Mouse (Mus musculus) forebrain, embryonic 15.5 days (tissue): ENCODE results near the gene Hecw1. TPM values are rescaled to one million over a fixed set of nuclear protein-coding genes. Genes with fewer than 3 reads are reported as not detected.

Experiments used
- ATAC-seq: fragments of 200-750 bp; cut with Nextera tagmentation; replicated peaks from 2 replicates; pipeline ENCODE4 v1.8.0; 2017; ENCODE audit warnings: mild to moderate bottlenecking, moderate TSS enrichment, moderate library complexity
- H3K27ac ChIP-seq: fragments of 300-500 bp; sonication (generic); replicated peaks from 2 replicates; pipeline ENCODE4 v1.5.1; 2015; ENCODE audit warnings: mild to moderate bottlenecking, inconsistent platforms
- H3K27me3 ChIP-seq: fragments of 300-500 bp; sonication (generic); 2 replicates; pipeline ENCODE4 v1.6.1; 2015; ENCODE audit warnings: inconsistent platforms
- H3K36me3 ChIP-seq: fragments of 300-500 bp; sonication (generic); 2 replicates; pipeline ENCODE4 v1.6.1; 2015; ENCODE audit warnings: mild to moderate bottlenecking, inconsistent platforms
- H3K4me1 ChIP-seq: fragments of 300-500 bp; sonication (generic); 2 replicates; pipeline ENCODE4 v1.6.1; 2015; ENCODE audit warnings: inconsistent platforms
- H3K4me2 ChIP-seq: fragments of 300-500 bp; sonication (generic); replicated peaks from 2 replicates; pipeline ENCODE4 v1.6.1; 2015; ENCODE audit warnings: mild to moderate bottlenecking, inconsistent platforms
- H3K4me3 ChIP-seq: fragments of 300-500 bp; sonication (generic); 2 replicates; pipeline ENCODE4 v1.5.1; 2015; ENCODE audit warnings: mild to moderate bottlenecking, inconsistent platforms
- H3K9ac ChIP-seq: fragments of 300-500 bp; sonication (generic); replicated peaks from 2 replicates; pipeline ENCODE4 v1.6.1; 2015; ENCODE audit warnings: mild to moderate bottlenecking, inconsistent platforms
- H3K9me3 ChIP-seq: fragments of 300-500 bp; sonication (generic); 2 replicates; pipeline ENCODE4 v1.6.1; 2016; ENCODE audit warnings: inconsistent platforms
- WGBS: fragments of 180-500 bp; shearing (Covaris S2); methylation state at CpG from one replicate; pipeline ENCODE4 v1.1.7; 2015; ENCODE audit warnings: mixed read lengths; 5-methylcytosine and 5-hydroxymethylcytosine counted together
- polyA plus RNA-seq: library from polyadenylated mRNA; unstranded; fragments of >200 nt; fragmentation: Nextera tagmentation; extraction: Ambion mirVana; gene quantifications from 2 replicates; pipeline ENCODE4 v1.2.1, GENCODE M21; 2015

Hecw1 gene
- 42.5 and 46.5 TPM in 2 replicates for polyA plus RNA-seq

DNA sequence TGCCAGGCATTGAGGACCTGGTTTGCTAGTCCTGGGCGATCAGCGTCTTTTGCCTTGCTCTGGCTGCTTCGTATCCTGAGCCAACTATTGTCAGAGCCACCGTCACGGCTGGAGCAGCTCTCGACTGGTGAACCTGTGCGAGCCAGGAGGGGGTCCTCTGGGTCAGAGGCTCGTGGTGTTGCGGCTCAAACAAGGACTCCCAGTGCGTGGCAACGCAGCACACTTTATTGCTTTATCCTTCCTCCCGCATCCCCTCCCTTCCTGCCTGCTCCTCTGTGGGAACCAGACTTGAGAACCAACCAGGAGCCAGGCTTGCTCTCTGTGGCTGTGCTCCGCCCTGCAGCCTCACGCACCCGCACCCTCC, at the start of gene Hecw1:
Gene Hecw1, minus strand, starts transcription at position 323 of the 364 bp plus-strand sequence.
- peak; percentile 94 for ATAC-seq
- Histone ChIP-seq H3K9ac (peak within 1 kb of the TSS; percentile 78), H3K9me3 (no peaks in the 10 kb centered on the region), H3K27me3 (no peaks in the 10 kb centered on the region), H3K4me1 (peaks cover 30% of the 10 kb centered on the region), H3K36me3 (no peaks in the 10 kb centered on the region), H3K4me3 (peak within 1 kb of the TSS; percentile 79), H3K4me2 (peak within 1 kb of the TSS; percentile 59), H3K27ac (peak within 1 kb of the TSS; percentile 93)
- under 1% methylated on average over 15 of the region's 15 CpGs for WGBS

DNA sequence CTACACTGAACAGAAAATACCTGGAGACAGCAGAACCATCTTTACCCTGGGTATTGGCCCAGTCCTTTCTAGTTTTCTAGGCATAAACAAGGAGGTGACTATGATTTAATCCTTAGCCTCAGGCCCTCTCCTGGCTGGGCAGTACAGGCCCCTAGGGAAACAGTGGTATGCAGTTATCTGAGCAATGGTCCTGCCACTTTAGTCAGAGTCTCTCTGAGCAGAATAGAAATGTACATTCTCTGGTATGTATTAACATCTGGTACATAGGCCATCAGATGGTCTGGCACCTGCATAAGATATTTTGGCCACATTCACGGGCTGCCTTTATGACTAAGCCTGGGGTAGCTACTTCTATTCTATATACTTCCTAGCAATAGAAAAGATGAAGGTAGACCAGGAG, 38.3 kb upstream of the Hecw1 start:
- Histone ChIP-seq H3K9ac (no peak overlapping the region), H3K9me3 (no peaks in the 10 kb centered on the region), H3K4me1 (no peaks in the 10 kb centered on the region), H3K27ac (no peak overlapping the region), H3K36me3 (no peaks in the 10 kb centered on the region), H3K4me2 (no peak overlapping the region), H3K4me3 (no peak overlapping the region), H3K27me3 (no peaks in the 10 kb centered on the region)
- no peak for ATAC-seq
- WGBS, result 85% methylated on average over 1 of the region's 1 CpGs

DNA sequence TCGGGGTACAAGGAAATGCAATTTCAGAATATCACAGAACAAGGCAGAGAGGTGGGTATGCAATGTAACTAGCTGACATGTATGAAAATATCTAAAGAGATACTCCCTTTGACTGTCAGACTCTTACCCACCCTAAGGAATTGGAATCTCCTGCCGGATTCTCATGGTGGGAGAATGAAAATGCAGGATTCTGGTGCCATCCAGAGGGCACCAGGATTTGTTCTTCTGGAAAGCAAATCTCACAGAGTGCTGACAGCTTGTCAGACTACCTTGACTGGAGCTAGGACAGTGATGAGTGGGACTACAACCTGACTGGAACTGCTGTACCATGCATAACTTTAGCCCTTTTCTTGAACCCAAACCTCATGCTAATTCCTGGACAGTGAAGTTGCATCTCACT, 29.6 kb upstream of the Hecw1 start:
- Histone ChIP-seq H3K4me2 (no peak overlapping the region), H3K9me3 (no peaks in the 10 kb centered on the region), H3K27ac (no peak overlapping the region), H3K9ac (no peak overlapping the region), H3K4me3 (no peak overlapping the region), H3K36me3 (no peaks in the 10 kb centered on the region), H3K4me1 (no peaks in the 10 kb centered on the region), H3K27me3 (no peaks in the 10 kb centered on the region)
- 86% methylated on average over 2 of the region's 2 CpGs for WGBS
- ATAC-seq, result no peak

DNA sequence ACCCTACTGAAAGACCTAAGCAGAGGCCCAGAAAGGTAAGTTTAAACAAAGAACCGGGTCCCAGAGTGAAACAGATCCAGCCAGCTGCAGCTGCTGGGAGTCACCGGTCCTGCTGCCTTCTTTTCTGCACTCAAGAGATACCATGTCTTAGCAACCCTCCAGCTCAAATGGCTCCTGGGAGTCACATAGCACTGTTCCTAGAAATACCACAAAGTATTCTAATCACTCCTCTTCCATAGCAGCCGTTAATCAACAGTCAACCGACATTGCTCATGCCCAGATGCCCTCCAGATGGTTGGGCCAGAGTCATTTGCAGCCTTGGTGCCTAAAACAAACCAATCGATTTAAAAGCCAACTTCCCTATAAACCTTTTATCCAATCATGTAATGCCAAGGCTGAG, 19.8 kb upstream of the Hecw1 start:
- no peak for ATAC-seq
- H3K9me3 ChIP-seq, result no peaks in the 10 kb centered on the region
- no peaks in the 10 kb centered on the region for H3K36me3 ChIP-seq
- no peak overlapping the region for H3K27ac ChIP-seq
- no peak overlapping the region for H3K4me2 ChIP-seq
- no peak overlapping the region for H3K4me3 ChIP-seq
- no peak overlapping the region for H3K9ac ChIP-seq
- no peaks in the 10 kb centered on the region for H3K4me1 ChIP-seq
- H3K27me3 ChIP-seq, result no peaks in the 10 kb centered on the region
- 86% methylated on average over 5 of the region's 5 CpGs for WGBS

DNA sequence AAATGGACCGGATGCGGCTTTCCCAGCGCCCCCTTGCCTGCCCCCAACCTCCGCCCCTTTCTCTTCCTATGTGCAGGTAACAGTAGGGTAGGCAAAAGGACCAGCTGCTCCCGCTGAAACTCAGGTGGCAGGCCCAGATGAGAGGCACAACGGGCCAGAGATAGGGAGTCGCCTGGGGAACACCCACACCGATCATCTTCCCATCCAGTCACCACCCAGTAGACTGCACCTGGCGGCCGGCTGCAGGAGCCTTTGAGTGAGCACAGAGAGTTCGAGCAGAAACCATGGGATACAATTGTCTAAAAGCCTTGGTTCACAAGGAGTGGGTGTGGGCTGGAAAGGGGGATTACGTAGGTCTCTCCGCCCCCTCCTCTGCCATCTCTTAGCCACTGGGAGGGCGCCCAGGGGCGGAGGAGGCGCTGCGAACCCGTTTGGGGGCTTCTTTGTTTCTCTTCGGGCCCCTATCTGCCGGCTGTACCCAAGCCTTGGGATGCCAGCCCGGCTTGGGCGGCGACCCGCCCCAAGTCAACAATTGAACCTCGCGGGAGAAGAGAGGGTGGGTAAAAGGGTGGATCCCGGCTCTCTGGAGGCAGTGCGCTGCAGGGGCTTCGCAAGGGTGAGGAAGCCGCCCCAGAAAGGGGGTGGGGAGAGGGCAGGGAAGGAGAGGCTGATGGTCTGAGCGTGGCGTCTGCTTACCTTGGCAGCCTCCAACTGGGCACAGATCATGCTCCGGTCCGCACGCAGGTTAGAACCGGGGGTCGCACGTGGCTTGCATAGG, 711 bp downstream of the Hecw1 start:
- ATAC-seq, result peak; percentile 91
- no peaks in the 10 kb centered on the region for H3K9me3 ChIP-seq
- H3K4me1 ChIP-seq, result peaks cover 32% of the 10 kb centered on the region
- peak overlapping the region; percentile 78 for H3K9ac ChIP-seq
- H3K27ac ChIP-seq, result peak overlapping the region; percentile 93
- peak overlapping the region; percentile 59 for H3K4me2 ChIP-seq
- no peaks in the 10 kb centered on the region for H3K27me3 ChIP-seq
- 2% methylated on average over 38 of the region's 38 CpGs for WGBS
- no peaks in the 10 kb centered on the region for H3K36me3 ChIP-seq
- peak overlapping the region; percentile 79 for H3K4me3 ChIP-seq

DNA sequence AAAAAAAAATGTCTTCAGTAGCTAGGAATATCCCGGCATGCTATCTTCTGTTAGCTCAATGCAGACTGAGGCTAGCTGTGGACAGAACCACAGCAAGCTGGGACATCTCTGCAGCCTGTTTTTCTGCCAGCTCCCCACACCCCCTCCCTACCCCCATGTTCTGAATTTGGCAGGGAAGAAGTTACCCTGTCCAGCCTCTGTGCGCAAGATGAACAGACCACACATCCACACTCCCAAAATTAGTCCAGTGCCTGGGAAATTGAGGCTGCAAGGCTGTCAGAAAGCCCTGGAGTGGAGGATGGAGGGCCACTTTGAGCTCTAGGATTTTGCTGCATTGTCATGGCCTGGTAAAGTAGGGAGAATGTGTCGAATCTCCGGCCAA, 1.3 kb downstream of the Hecw1 start:
- peak overlapping the region; percentile 78 for H3K9ac ChIP-seq
- no peaks in the 10 kb centered on the region for H3K27me3 ChIP-seq
- 16% methylated on average over 4 of the region's 4 CpGs for WGBS
- no peaks in the 10 kb centered on the region for H3K36me3 ChIP-seq
- peaks cover 32% of the 10 kb centered on the region for H3K4me1 ChIP-seq
- peak; percentile 14 for ATAC-seq
- peak overlapping the region; percentile 79 for H3K4me3 ChIP-seq
- peak overlapping the region; percentile 59 for H3K4me2 ChIP-seq
- no peaks in the 10 kb centered on the region for H3K9me3 ChIP-seq
- peak overlapping the region; percentile 93 for H3K27ac ChIP-seq

DNA sequence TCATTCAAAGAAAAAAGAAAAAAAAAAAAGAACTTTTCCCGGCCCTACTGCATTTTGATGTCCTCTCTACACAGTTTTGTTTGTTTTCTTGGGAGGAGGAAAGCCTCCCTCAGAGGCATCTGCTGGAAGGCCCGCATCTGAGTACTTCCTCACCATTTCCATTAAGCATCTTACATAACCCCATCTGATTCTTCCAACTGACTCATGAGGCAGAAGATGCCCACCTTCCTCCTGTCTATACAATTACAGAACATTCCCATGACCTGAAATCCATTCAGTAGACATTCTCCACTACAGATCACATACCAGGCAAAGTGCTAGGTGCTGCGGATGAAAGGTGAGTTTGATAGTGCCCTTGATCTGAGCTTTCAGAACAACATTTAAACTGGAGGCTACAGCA, 3.4 kb downstream of the Hecw1 start:
- Histone ChIP-seq H3K36me3 (no peaks in the 10 kb centered on the region), H3K27me3 (no peaks in the 10 kb centered on the region), H3K27ac (no peak overlapping the region), H3K4me3 (peak overlapping the region; percentile 79; the same call in 1 of the 2 replicates), H3K9ac (no peak overlapping the region), H3K4me1 (peaks cover 32% of the 10 kb centered on the region), H3K9me3 (no peaks in the 10 kb centered on the region), H3K4me2 (peak overlapping the region; percentile 59)
- ATAC-seq, result no peak
- 90% methylated on average over 3 of the region's 3 CpGs for WGBS

DNA sequence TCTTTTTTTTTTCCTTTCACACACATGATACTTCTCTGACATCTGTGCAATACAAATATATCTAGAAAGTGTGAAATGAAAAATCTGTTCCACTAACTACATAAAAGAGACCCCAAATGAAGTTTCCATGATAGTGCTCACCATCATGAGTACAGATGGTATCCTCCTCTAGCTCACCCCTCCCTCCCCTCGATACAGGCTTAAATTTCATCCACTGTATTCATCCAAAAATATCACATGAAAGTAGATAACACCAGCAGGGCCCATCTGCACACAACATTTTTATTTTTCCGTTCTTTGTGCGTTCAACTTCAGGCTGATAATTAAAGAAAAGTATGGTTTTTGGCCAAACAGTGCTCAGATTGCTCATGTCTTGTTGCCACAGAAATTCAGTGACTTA, 5.5 kb downstream of the Hecw1 start:
- H3K36me3 ChIP-seq, result no peaks in the 10 kb centered on the region
- peak; percentile 35; the same call in 1 of the 2 replicates for ATAC-seq
- H3K9ac ChIP-seq, result no peak overlapping the region
- H3K27ac ChIP-seq, result peak overlapping the region; percentile 78
- H3K4me2 ChIP-seq, result no peak overlapping the region
- peaks cover 32% of the 10 kb centered on the region for H3K4me1 ChIP-seq
- WGBS, result 64% methylated on average over 3 of the region's 3 CpGs
- H3K9me3 ChIP-seq, result no peaks in the 10 kb centered on the region
- no peaks in the 10 kb centered on the region for H3K27me3 ChIP-seq
- no peak overlapping the region for H3K4me3 ChIP-seq

DNA sequence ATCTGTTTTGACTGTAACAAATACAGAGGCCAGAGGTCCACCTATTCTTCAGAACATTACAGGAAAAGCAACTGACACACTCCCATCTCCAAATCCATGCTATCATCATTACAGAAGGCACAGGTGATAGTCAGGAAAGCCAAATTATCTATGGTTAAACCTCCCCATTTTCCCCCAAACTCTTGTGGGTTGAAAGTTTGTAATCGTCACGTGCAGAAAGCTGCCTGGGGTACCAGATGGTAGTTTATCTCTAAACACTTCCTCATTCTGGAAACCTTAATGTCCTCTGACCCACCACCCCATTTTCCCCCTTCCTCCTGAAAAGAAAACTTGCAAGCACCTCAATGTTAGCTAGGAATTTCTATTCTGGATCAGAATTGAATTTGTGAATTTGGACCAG, 7.9 kb downstream of the Hecw1 start:
- Histone ChIP-seq H3K4me3 (no peak overlapping the region), H3K9ac (no peak overlapping the region), H3K36me3 (no peaks in the 10 kb centered on the region), H3K4me1 (peaks cover 18% of the 10 kb centered on the region), H3K4me2 (no peak overlapping the region), H3K27ac (no peak overlapping the region), H3K9me3 (no peaks in the 10 kb centered on the region), H3K27me3 (no peaks in the 10 kb centered on the region)
- ATAC-seq, result no peak
- WGBS, result 73% methylated on average over 2 of the region's 2 CpGs

DNA sequence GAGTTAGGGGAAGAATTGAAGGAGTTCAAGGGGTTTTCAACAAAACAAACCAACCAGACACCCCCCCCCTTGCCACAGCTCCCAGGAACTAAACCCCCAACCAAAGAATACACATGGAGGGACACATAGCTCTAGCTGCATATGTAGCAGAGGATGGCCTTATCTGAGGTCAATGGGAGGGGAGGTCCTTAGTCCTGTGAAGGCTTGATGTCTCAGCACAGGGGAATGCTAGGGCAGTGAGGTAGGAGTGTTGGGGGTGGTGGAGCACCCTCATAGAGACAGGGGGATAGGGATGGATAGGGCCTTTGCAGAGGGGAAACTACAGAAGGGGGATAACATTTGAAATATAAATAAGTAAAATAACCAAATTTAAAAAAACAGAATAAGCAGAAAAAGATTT, 9.1 kb downstream of the Hecw1 start:
- Histone ChIP-seq H3K9ac (no peak overlapping the region), H3K4me3 (no peak overlapping the region), H3K27ac (no peak overlapping the region), H3K36me3 (no peaks in the 10 kb centered on the region), H3K4me2 (no peak overlapping the region), H3K9me3 (no peaks in the 10 kb centered on the region), H3K4me1 (0 out of 2 replicates have a peak, but pooled peaks cover 7% of the 10 kb centered on the region), H3K27me3 (no peaks in the 10 kb centered on the region)
- no peak for ATAC-seq

DNA sequence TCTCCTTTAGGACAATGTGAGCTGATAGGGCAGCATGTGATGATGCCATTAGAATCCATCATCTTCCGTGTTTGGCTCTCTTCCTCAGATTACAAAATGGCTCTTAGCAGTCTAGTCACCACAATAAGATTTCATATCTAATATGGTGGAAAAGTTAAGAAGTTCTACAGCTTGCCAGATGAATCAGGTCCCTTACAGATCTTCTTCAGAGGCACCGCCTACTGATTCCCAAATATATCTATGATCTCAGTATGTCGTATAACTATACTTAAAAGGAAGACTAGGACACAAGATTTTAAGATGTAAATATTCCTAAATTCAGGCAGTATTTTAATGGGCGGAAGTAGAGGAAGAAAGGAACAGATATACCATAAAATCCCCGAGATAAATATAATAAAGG, 16.3 kb downstream of the Hecw1 start:
- Histone ChIP-seq H3K27me3 (no peaks in the 10 kb centered on the region), H3K4me3 (no peak overlapping the region)
- 93% methylated on average over 5 of the region's 5 CpGs for WGBS

DNA sequence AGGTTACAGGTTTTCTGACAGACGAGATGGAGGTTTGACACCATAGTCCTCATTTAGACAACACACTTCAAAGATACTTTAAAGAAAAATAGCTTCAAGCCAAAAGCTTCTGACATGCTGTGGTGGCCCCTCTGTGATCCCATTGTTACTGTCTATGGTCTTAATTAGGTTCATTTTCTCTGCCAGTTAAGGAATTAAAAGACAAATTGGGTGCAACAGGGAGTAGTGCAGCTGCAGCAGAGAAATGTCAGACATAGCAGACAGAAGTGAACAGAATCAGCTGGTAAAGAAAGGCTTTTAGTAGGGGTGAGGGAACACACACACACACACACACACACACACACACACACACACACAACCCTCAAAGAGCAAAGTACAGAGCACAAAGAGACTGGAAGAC, 22.8 kb downstream of the Hecw1 start:
- Histone ChIP-seq H3K9ac (no peak overlapping the region), H3K4me2 (no peak overlapping the region), H3K9me3 (no peaks in the 10 kb centered on the region), H3K27me3 (no peaks in the 10 kb centered on the region), H3K36me3 (no peaks in the 10 kb centered on the region), H3K4me1 (peaks cover 4% of the 10 kb centered on the region; the same call in 1 of the 2 replicates), H3K4me3 (no peak overlapping the region), H3K27ac (no peak overlapping the region)
- WGBS, result 4% methylated on average over 1 of the region's 1 CpGs
- ATAC-seq, result no peak

More for the DNA sequence above, 16.3 kb downstream of the Hecw1 start:
- no peak overlapping the region for H3K9ac ChIP-seq
- no peaks in the 10 kb centered on the region for H3K9me3 ChIP-seq
- no peak overlapping the region for H3K4me2 ChIP-seq
- no peak for ATAC-seq
- H3K27ac ChIP-seq, result no peak overlapping the region
- H3K4me1 ChIP-seq, result no peaks in the 10 kb centered on the region
- no peaks in the 10 kb centered on the region for H3K36me3 ChIP-seq

DNA sequence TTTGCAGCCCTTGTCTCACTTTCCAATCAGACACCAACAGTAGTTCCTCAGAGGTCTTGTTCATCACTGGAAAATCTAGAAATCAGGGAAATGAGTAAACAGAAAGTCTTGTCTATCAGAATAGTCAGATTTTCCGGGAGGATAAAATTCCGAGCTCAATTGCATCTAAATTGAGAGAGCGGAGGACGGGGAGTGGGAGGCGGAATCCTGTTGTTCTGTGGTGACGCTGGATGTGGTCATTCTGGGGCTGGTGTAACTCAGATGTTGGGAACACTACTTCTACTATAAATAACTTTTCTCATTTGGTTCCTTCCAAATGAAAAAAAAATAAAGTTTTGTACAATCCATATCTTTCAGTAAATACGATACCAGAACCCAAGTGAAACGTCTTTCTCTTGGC, 24.2 kb downstream of the Hecw1 start:
- no peak overlapping the region for H3K27ac ChIP-seq
- no peak overlapping the region for H3K4me2 ChIP-seq
- H3K4me3 ChIP-seq, result no peak overlapping the region
- no peaks in the 10 kb centered on the region for H3K27me3 ChIP-seq
- H3K4me1 ChIP-seq, result peaks cover 4% of the 10 kb centered on the region; the same call in 1 of the 2 replicates
- H3K9me3 ChIP-seq, result no peaks in the 10 kb centered on the region
- 92% methylated on average over 8 of the region's 8 CpGs for WGBS
- H3K9ac ChIP-seq, result no peak overlapping the region
- no peak for ATAC-seq
- no peaks in the 10 kb centered on the region for H3K36me3 ChIP-seq
